ENCODE assay signal across 9 mouse cellular contexts in the genomic region with DNA sequence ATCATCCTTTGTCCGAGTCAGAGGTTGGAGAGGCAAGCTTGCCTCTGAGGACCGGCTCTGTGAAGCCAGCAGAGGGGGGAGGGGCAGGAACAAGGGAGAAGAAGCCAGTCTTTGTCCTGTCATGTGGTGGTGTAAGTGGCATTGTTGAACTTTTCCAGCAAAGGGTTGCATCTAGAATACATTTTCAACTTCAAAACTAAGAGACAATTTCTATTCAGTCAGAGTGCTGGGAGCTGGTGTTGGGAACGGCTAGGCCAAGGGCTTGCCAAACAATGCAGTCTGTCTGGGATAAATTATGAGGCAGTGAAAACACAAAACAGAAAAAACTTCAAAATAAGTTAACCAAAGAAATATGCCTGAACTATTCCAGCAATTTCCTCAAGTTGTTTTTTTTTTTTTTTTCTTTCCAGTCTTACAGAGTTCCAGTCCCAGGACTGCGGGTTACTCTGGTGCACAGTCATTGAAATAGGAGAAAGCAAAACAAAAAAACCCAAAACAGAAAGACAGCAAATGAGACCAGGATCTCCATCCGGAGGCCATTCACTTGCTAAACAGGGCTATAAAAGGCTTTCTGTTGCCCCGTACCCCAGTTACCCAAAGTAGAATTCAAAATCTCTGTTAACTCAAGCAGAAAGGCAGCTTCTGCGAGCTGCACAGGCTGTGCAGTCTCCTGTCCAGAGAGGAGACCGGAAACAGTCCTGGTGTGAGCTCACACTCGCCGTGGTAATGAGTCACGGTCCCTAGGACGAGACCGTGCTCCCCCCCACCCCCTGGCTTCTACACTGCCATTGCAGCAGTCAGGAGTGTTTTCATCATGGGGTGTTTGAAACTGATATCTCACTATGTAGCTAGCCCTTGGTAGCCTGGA.
DNase-seq lines count a peak whose midpoint lies in the region; ATAC-seq and TF ChIP-seq lines count a peak whose summit lies in the region.
"Had no signal": no experiment of that assay in that cellular context is flagged by ENCODE, and none has a peak within 500 bp of the region (broad histone marks: within the 10 kb centered on the region; RNA-seq: fewer than 3 reads in every experiment).

No protein-coding gene starts in this region.

- H3K79me2 ChIP-seq in heart, adult 2 months (replicated peaks; ENCODE audit: control insufficient read depth, insufficient read depth, low read length): no peaks in the 10 kb centered on the region

- no peaks in the 10 kb centered on the region for H3K27me3 ChIP-seq in lung, postnatal 0 days (replicated peaks; ENCODE audit: insufficient read depth, low read length)
- no peaks in the 10 kb centered on the region for H3K27me3 ChIP-seq in heart, adult 2 months (ENCODE audit: control insufficient read depth, insufficient read depth, low read length)
- no peaks in the 10 kb centered on the region for H3K27me3 ChIP-seq in kidney, embryonic 14.5 days (ENCODE audit: control insufficient read depth, insufficient read depth, low read length)
- H3K27me3 ChIP-seq in liver, embryonic 11.5 days (replicated peaks; ENCODE audit: control insufficient read depth, insufficient read depth, low read length): no peaks in the 10 kb centered on the region
- H3K27me3 ChIP-seq: megakaryocyte, embryonic 14.5 days had no signal

- H3K4me1 ChIP-seq in lung, postnatal 0 days (ENCODE audit: insufficient read depth, low read depth, low read length): no peaks in the 10 kb centered on the region
- H3K4me1 ChIP-seq in heart, adult 2 months (ENCODE audit: control insufficient read depth, insufficient read depth, low read length): peaks cover 3% of the 10 kb centered on the region; the same call in 1 of the 2 replicates
- H3K4me1 ChIP-seq in kidney, embryonic 14.5 days (ENCODE audit: control insufficient read depth, insufficient read depth, low read length): peaks cover 24% of the 10 kb centered on the region
- H3K4me1 ChIP-seq in liver, embryonic 11.5 days (replicated peaks; ENCODE audit: control insufficient read depth, insufficient read depth, low read length): peaks cover 4% of the 10 kb centered on the region

- WGBS in lung, postnatal 0 days: 52% methylated on average over 13 of the region's 13 CpGs
- WGBS in heart, adult 2 months: 37% methylated on average over 13 of the region's 13 CpGs
- 17% methylated on average over 13 of the region's 13 CpGs for WGBS in kidney, embryonic 14.5 days
- 51% methylated on average over 13 of the region's 13 CpGs for WGBS in liver, embryonic 11.5 days

- H3K9me3 ChIP-seq in lung, postnatal 0 days (ENCODE audit: low read length): no peaks in the 10 kb centered on the region
- H3K9me3 ChIP-seq in kidney, embryonic 14.5 days (ENCODE audit: control insufficient read depth, low read length): no peaks in the 10 kb centered on the region
- no peaks in the 10 kb centered on the region for H3K9me3 ChIP-seq in liver, embryonic 11.5 days (ENCODE audit: control insufficient read depth, low read length)
- H3K9me3 ChIP-seq: megakaryocyte, embryonic 14.5 days had no signal

- peak; percentile 37; the same call in 1 of the 2 replicates for ATAC-seq in lung, postnatal 0 days
- peak; percentile 71 for ATAC-seq in kidney, embryonic 14.5 days (ENCODE audit: low FRiP score, low TSS enrichment)
- ATAC-seq in liver, embryonic 11.5 days (replicated peaks; ENCODE audit: low FRiP score): no peak
- no peak for ATAC-seq in erythroid progenitor cell, adult 5-6 weeks (replicated peaks; ENCODE audit: low FRiP score, poor library complexity, severe bottlenecking)

- TF ChIP-seq EP300 in lung, postnatal 0 days (IDR thresholded peaks at IDR 0.05): no peak
- TF ChIP-seq EP300 in heart, adult 2 months (IDR thresholded peaks at IDR 0.05; ENCODE audit: insufficient read depth, low read depth, low read length): no peak

- intact Hi-C loops in heart, adult 2 months (cut with DNase I): no loop called here

- TF ChIP-seq CTCF in lung, postnatal 0 days (IDR thresholded peaks at IDR 0.05): no peak
- TF ChIP-seq CTCF in heart, adult 2 months (IDR thresholded peaks at IDR 0.05): no peak

- H3K36me3 ChIP-seq in lung, postnatal 0 days (ENCODE audit: insufficient read depth, low read length): no peaks in the 10 kb centered on the region
- H3K36me3 ChIP-seq in heart, adult 2 months (ENCODE audit: control insufficient read depth, insufficient read depth, low read length): no peaks in the 10 kb centered on the region
- H3K36me3 ChIP-seq in kidney, embryonic 14.5 days (ENCODE audit: control insufficient read depth, insufficient read depth, low read length): peaks cover 7% of the 10 kb centered on the region; the same call in 1 of the 2 replicates
- H3K36me3 ChIP-seq in liver, embryonic 11.5 days (ENCODE audit: control insufficient read depth, insufficient read depth, low read length): peaks cover 10% of the 10 kb centered on the region; the same call in 1 of the 2 replicates

- DNase-seq in lung, postnatal 0 days (ENCODE audit: low spot score): peak; percentile 32
- DNase-seq in lung, postnatal 25 days (ENCODE audit: low spot score): no peak
- DNase-seq in embryo, embryonic 10.5 days (ENCODE audit: low spot score): peak; percentile 85
- DNase-seq in heart, adult 2 months: peak in 1 of 2 experiments; percentile 55
- no peak for DNase-seq in liver, embryonic 11.5 days (ENCODE audit: low spot score)
- DNase-seq in right cerebral cortex, postnatal 10 days (ENCODE audit: low spot score in 2 of 2): peak; percentile 71 to 77

- H3K9ac ChIP-seq in lung, postnatal 0 days (replicated peaks; ENCODE audit: low read depth): no peak overlapping the region
- no peak overlapping the region for H3K9ac ChIP-seq in heart, adult 2 months (ENCODE audit: low read depth, low read length)
- no peak overlapping the region for H3K9ac ChIP-seq in kidney, embryonic 14.5 days (ENCODE audit: low read depth, low read length)
- H3K9ac ChIP-seq in liver, embryonic 11.5 days (ENCODE audit: low read depth, low read length): no peak overlapping the region

- H3K27ac ChIP-seq in lung, postnatal 0 days (ENCODE audit: low read length): 0 out of 2 replicates have a peak overlapping the region, but pooled peaks have one; percentile 14
- peak overlapping the region; percentile 70 for H3K27ac ChIP-seq in heart, adult 2 months
- peak overlapping the region; percentile 92 for H3K27ac ChIP-seq in kidney, embryonic 14.5 days (ENCODE audit: low read depth, low read length)
- peak overlapping the region; percentile 41; the same call in 1 of the 2 replicates for H3K27ac ChIP-seq in liver, embryonic 11.5 days (ENCODE audit: low read depth, low read length)

- no peak overlapping the region for H3K4me2 ChIP-seq in lung, postnatal 0 days (replicated peaks; ENCODE audit: low read depth, low read length)
- peak overlapping the region; percentile 15; the same call in 1 of the 2 replicates for H3K4me2 ChIP-seq in kidney, embryonic 14.5 days (replicated peaks; ENCODE audit: low read depth, low read length)
- H3K4me2 ChIP-seq in liver, embryonic 11.5 days: no peak overlapping the region

- 0 out of 2 replicates have a peak, but pooled peaks have one; percentile 34 for TF ChIP-seq POLR2A in heart, adult 2 months (IDR thresholded peaks at IDR 0.05; ENCODE audit: insufficient read depth, low read depth, low read length)

- H3K4me3 ChIP-seq in lung, postnatal 0 days (ENCODE audit: low read depth, low read length): no peak overlapping the region
- no peak overlapping the region for H3K4me3 ChIP-seq in heart, adult 2 months
- H3K4me3 ChIP-seq in kidney, embryonic 14.5 days (ENCODE audit: low read length): no peak overlapping the region
- H3K4me3 ChIP-seq in liver, embryonic 11.5 days (ENCODE audit: low read depth, low read length): no peak overlapping the region
- H3K4me3 ChIP-seq: megakaryocyte, embryonic 14.5 days had no signal

Comparison
In these comparisons a context has a peak if more than half of its experiments do, and no peak if none do; other contexts are left out.
1. DNase-seq: peak in lung, postnatal 0 days (single experiment), embryo, embryonic 10.5 days (single experiment) and right cerebral cortex, postnatal 10 days (2 of 2); none in lung, postnatal 25 days (single experiment) and liver, embryonic 11.5 days (single experiment).
2. ATAC-seq: peak in lung, postnatal 0 days (single experiment) and kidney, embryonic 14.5 days (single experiment); none in liver, embryonic 11.5 days (single experiment) and erythroid progenitor cell, adult 5-6 weeks (single experiment).
3. H3K27ac ChIP-seq: peak in every context shown above with its lines; median percentile 92 in kidney, embryonic 14.5 days; 70 in heart, adult 2 months; 41 in liver, embryonic 11.5 days; 14 in lung, postnatal 0 days.